Mouse (Mus musculus) thymus, postnatal 25 days (tissue): ENCODE results near the gene Lsm14b.

Source experiments
- DNase-seq: peaks from one replicate; pipeline ENCODE4 v3.0.0; 2022

Gene Lsm14b

DNA sequence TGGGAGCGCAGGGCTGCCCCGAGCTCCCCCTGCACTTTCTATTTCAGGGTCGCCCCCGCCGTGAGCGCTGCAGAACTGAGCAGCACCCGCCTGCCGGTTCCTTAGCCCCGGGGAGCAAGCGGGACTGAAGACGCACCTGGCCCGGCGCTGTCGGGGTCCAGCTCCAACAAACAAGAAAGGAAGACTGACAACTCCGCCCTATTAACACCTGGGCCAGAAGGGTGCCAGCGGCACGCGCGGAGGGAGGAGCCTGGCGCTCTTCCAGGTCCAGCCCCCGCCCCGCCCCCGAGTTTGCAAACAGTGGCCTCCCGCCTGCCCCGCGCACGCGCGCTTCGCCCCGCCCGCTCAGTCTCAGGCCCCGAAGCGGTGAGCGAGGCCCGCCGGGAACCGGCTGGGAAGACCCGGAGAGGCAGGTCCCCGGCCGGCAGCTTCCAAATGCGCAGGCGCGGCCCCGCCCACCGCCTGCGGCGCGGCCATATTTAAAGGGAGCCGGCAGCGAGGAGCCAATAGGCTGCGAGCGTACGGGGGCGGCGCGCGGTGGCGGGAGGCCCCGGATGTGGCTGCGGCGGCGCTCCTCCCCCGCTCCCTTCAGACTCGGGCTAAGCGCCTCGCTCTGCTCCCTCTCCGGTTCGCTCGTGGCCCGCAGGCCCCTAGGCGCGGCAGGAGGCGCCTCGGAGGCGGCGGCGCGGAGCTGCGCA lies at the start of gene Lsm14b:
Gene Lsm14b (plus strand): TSS at position 587 of the 698 bp plus-strand sequence.
- peak; percentile 100 for DNase-seq

- DNase-seq: peak; percentile 28
Observed at GRCm38 (mm10) chr2:179975851-179976250, 48.9 kb upstream of the Lsm14b start.

DNA sequence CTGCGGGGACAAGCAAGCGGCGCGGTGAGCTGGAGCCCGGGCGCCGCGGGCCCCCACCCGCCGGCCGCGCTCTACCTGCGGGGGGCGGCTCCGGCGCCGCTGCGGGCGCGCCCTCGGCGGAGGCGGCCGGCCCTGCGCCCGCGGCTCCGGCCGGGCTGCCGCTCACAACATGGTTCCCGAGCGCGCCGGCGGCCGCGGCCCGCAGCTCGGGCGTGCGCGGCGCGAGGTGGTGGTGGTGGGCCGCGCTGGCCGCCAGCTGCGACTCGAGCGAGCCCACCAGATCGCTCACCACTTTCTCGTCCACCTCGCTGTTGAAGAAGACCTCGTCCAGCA lies 48.5 kb upstream of the Lsm14b start:
- DNase-seq: no peak

- DNase-seq: peak; percentile 92
Observed at GRCm38 (mm10) chr2:179976628-179977343, 48.0 kb upstream of the Lsm14b start, which contains the start of gene Taf4. TSS of gene Taf4 (minus strand) at chr2:179976646.

GRCm38 (mm10) chr2:179977344-179978025 lies 47.3 kb upstream of the Lsm14b start:
- DNase-seq: no peak

DNA sequence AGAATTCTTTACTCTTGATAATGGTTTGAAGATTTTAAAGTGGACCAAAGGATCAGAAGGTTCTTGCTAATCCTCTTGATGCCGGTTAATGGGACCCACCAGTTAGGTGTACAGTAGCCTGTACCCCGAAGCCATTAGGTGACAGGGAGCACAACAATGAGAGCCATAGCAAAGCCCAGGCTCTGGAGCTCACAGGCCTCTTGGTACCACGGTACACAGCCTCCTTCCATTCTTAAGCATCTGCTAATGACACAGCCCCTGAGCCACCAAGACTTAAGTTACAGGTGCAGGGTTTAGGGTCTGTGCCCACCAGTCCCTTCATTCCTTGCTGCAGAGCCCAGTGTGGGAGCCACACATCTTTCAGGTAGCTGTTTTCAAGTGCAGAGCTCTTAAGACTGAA lies 46.5 kb upstream of the Lsm14b start:
- no peak for DNase-seq

DNA sequence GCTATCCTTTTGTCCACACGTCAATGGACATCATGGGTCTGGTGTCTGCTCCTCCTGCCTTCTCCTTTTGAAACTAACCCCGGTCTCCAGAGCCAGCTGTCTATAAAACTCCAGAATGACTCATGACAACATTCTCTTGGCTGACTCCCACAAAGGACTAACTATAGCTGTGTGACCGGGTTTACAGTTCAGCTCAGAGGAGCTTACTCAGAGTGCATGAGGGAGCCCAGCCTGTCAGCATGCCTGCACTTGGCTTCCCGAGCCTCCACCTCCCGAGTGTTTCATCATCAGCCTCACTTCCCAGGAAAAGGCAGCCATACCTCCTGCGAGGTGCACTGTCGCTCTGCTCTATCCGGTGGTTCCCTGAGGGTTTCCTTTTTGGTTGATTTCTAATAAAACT lies 45.0 kb upstream of the Lsm14b start:
- DNase-seq: no peak

- DNase-seq: no peak
Observed at GRCm38 (mm10) chr2:179980616-179981015, 44.2 kb upstream of the Lsm14b start.

- DNase-seq: no peak
Observed at GRCm38 (mm10) chr2:179982715-179983114, 42.1 kb upstream of the Lsm14b start.

DNA sequence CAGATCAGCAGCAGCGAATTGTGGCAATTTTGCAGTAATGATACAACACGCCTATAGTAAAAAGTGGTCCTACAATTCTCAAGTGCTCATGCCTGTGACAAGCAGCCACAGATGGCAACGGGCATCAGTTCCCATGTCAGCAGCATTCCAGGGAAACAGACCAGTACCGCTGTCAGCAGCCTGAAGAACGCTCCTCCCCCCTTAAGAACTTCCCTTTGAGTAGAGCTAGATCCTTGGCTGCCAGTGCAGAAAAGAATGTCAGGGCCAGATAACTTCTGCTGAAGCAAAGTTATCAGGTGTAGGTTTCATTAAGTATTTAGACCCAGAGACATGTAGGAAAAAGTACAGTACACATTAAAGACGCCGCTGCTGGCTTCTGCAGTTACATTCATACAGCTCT lies 40.0 kb upstream of the Lsm14b start:
- no peak for DNase-seq

GRCm38 (mm10) chr2:179985695-179986094 lies 39.1 kb upstream of the Lsm14b start:
- DNase-seq: no peak

- no peak for DNase-seq
Observed at GRCm38 (mm10) chr2:179986437-179987022, 38.3 kb upstream of the Lsm14b start.

DNA sequence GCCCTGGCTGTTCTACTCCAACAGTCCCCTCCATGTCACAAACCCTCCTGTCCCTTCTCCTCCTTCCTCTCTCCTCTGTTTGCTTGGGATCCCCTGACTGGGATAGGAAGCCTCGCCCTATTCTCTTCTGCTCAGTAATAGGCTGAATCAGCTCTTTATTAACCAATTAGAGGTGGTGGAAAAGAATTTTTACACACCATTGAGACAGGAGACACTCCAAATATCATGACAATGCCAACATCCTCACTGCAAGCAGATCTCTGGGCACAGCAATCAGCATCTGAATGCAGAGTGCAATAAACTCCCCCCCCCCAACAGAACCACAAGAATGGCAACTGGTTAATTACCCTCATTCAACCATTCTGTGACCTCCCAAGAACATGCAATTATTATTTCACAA lies 35.7 kb upstream of the Lsm14b start:
- no peak for DNase-seq

- no peak for DNase-seq
Observed at GRCm38 (mm10) chr2:179993071-179993470, 31.7 kb upstream of the Lsm14b start.

DNA sequence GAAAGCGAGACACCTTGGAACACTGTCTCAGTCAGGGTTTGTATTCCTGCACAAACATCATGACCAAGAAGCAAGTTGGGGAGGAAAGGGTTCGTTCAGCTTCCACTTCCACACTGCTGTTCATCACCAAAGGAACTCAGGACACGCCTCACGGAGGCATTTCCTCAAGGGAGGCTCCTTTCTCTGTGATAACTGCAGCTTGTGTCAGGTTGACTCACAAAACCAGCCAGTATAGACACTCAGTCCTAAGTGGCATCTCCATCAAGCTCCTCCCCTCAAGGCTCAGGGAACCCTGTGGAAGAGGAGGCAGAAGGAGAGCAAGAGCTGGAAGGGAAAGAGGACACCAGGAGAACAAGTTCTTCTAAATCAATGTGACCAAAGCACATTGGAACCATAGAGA lies 26.4 kb upstream of the Lsm14b start:
- DNase-seq: no peak

GRCm38 (mm10) chr2:180001635-180002034 lies 23.2 kb upstream of the Lsm14b start:
- no peak for DNase-seq

DNA sequence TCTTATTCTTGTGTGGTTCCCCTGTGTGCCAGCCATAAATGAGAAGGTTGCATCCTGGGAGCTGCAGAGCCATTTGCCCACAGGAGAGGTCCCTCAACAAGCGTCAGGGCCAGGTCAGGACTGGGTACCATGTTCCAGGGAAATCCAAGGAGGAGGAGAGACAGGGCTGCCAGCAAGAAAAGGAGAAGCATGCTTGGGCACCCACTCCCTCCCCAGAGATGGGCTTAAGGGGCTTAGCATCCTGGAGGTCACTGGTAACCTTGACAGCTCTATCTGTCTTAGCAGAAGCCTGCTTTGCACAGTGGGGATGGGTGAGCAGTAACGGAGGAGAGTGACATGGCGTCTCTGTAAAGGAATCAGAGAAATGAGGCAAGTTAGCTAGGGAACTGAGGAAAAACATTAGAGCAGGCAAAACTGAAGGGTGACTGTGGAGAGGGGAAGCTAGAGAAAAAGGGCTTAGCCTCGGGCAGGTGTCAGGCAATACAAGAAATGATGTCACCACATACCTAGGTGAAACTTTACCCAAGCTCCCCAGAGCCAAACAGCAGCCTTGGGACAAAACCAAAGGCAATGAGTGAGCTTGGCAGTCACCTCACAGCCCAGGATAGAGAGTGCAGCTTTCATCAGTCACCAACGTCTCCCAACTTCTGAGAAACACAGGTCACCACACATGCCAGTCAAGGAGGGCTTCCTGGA lies 19.0 kb upstream of the Lsm14b start:
- no peak for DNase-seq

DNA sequence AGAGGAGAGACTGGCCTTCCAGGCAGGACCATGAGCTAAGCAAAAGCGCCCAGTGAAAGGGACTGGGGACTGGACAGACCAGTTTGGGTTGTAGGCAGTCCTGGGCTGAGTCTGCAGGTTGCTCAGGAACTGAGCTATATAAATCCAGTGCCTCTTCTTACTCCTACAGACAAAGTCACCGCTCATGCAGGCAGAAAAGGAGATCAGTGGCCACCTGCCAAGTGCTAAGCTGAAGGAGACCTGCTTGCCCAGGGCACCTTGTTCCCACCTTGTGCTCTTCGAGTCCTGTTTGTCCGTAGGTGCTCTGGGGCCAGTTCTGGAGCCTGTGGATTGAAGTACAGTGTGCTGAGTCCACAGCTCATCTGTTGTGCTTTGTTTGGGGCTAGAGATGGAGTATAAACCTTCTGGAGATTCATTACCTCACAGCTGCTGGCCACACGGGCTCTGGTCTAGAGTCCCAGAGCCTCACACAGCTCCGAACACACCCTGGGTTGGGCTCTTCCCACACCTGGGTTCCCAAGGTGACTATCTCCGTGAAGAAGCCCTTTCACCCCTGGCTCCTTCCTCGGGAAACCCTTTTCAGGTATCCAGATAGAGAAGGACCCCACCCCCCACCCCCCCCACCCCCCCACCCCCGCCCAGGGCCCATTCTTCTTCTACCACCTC lies 18.3 kb upstream of the Lsm14b start:
- DNase-seq: no peak

DNA sequence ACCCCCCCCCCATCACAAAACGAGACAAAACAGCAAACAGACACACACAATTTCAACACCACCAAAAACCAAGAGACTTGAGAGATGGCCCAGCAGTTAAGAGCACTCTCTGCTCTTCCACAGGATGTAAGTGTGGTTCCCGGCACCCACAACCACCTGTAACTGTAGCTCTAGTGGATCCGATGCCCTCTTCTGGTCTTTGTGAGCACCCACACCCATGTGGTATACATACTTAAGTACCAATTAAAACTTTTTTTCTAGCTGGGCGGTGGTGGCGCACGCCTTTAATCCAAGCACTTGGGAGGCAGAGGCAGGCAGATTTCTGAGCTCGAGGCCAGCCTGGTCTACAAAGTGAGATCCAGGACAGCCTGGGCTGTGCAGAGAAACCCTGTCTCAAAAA lies 14.1 kb upstream of the Lsm14b start:
- no peak for DNase-seq

DNA sequence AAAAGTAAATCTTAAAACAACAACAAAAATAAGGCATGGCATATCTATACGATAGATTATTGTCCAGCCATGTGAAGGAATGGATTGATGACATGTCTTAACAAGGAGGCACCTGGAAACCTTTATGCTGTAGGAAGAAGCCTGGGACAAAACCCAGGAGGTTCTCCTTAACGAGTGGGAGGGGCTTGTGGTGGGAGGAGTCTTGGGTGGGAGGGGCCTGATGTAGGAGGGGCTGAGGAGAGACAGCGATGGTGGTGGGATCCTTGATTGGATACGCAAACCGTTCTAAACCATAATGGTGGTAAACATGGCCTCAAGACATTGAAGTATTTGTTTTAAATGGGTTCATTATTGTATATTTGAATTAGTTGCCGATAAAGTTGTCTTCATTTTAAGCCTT lies 13.4 kb upstream of the Lsm14b start:
- no peak for DNase-seq

GRCm38 (mm10) chr2:180013686-180014085 lies 11.1 kb upstream of the Lsm14b start:
- no peak for DNase-seq

GRCm38 (mm10) chr2:180017632-180018031 lies 7.2 kb upstream of the Lsm14b start:
- DNase-seq: no peak

- DNase-seq: no peak
Observed at GRCm38 (mm10) chr2:180018573-180018972, 6.2 kb upstream of the Lsm14b start.
